Mouse (Mus musculus): ENCODE data around the gene Spag16. TPM values are rescaled to one million over a fixed set of nuclear protein-coding genes. Genes with fewer than 3 reads are reported as not detected.

Gene Spag16
- polyA plus RNA-seq, 1 experiment from 2014 or later: 0.41 TPM

DNA sequence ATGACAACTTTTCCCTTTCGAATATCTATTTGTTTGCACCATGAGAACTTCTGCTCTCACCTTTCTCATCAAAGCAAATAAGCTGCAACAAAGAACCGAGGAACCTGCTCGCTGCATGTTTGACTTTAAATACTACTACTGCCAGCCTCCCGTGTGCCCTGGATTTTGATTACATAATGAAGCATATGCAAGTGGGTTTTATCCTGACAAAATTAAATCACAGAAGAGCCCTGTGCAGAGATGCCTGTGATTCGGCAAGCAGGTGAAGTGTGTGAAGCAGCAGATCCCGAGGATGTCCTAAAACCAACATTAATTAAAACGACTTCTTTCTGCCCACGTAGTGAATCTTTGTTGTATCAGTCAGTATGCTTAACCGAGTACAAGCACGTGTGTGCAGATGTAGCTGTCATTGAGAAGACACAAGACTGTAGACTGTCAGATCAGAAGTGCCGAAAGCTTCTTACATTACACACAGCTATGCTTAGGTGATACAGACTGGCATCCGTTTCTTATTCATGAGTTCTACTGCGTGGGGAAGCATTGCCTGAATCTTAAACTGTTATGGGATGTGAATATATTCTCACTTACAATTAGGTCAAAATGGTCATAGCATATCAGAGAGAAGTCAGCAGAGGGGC is 489.5 kb downstream of the Spag16 start:
- no peak for ATAC-seq (replicated peaks; ENCODE audit: extremely low read depth, insufficient read depth, low FRiP score)
- 69% methylated on average over 13 of the region's 13 CpGs for WGBS

DNA sequence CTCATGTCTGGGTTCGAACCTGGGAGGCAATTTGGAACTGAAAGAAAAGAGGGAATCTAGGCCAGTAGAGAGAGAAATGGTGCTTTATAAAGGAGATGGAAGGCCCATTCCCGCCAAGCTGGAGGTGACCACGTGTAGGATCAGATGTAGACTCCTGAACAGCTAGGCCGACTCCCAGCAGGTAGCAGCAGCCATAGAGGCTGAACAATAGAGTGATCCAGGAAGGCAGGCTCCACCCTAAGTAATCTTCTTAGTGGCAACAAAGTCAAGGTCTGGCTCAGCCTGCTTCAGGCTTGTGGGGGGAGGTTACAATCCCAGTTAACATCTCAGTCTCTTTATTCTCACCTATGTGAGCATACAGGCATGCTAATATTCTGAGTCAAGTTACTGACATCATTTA is 494.2 kb downstream of the Spag16 start:
- no peaks in the 10 kb centered on the region for H3K27me3 ChIP-seq (ENCODE audit: control insufficient read depth, insufficient read depth, low read length)
- no peak overlapping the region for H3K27ac ChIP-seq (ENCODE audit: low read length)
- H3K4me1 ChIP-seq (ENCODE audit: control insufficient read depth, insufficient read depth, low read length): no peaks in the 10 kb centered on the region
- no peaks in the 10 kb centered on the region for H3K36me3 ChIP-seq (ENCODE audit: control insufficient read depth, insufficient read depth)
- 72% methylated on average over 4 of the region's 4 CpGs for WGBS
- no peak overlapping the region for H3K9ac ChIP-seq (ENCODE audit: low read length)
- no peak overlapping the region for H3K4me2 ChIP-seq (ENCODE audit: low read depth, low read length)
- H3K4me3 ChIP-seq (ENCODE audit: low read length): no peak overlapping the region
- H3K9me3 ChIP-seq (replicated peaks; ENCODE audit: control insufficient read depth, low read length): no peaks in the 10 kb centered on the region
- no peak for ATAC-seq (replicated peaks; ENCODE audit: extremely low read depth, insufficient read depth, low FRiP score)

More for the DNA sequence above, 489.5 kb downstream of the Spag16 start:
- no peaks in the 10 kb centered on the region for H3K27me3 ChIP-seq (ENCODE audit: control insufficient read depth, insufficient read depth, low read length)
- no peak overlapping the region for H3K4me2 ChIP-seq (ENCODE audit: low read depth, low read length)
- no peaks in the 10 kb centered on the region for H3K9me3 ChIP-seq (replicated peaks; ENCODE audit: control insufficient read depth, low read length)
- no peaks in the 10 kb centered on the region for H3K36me3 ChIP-seq (ENCODE audit: control insufficient read depth, insufficient read depth)
- H3K4me3 ChIP-seq (ENCODE audit: low read length): no peak overlapping the region
- no peak overlapping the region for H3K9ac ChIP-seq (ENCODE audit: low read length)
- no peaks in the 10 kb centered on the region for H3K4me1 ChIP-seq (ENCODE audit: control insufficient read depth, insufficient read depth, low read length)
- no peak overlapping the region for H3K27ac ChIP-seq (ENCODE audit: low read length)

DNA sequence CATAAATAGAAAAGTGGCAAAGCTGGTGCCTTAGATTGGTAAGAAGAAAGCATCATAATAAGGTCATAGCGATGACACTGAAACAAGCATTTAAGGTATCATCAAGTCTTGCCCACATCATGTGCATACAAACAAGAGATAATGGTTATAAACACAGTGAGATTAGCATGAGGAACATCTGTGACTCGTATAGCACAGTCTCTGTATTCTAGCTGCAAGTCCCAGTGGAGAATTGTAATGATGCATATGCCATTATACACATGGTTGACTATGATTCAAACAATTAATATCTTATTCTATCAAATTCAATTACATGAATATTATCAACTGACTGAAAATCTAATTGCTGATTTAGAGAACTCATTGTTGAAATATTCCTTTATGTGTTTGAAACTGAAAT is 519.4 kb downstream of the Spag16 start:
- no peak overlapping the region for H3K9ac ChIP-seq (ENCODE audit: low read length)
- no peak overlapping the region for H3K27ac ChIP-seq (ENCODE audit: low read length)
- WGBS: 57% methylated on average over 2 of the region's 2 CpGs
- H3K4me2 ChIP-seq (ENCODE audit: low read depth, low read length): no peak overlapping the region
- no peak overlapping the region for H3K4me3 ChIP-seq (ENCODE audit: low read length)
- no peaks in the 10 kb centered on the region for H3K27me3 ChIP-seq (ENCODE audit: control insufficient read depth, insufficient read depth, low read length)
- H3K4me1 ChIP-seq (ENCODE audit: control insufficient read depth, insufficient read depth, low read length): no peaks in the 10 kb centered on the region
- no peaks in the 10 kb centered on the region for H3K9me3 ChIP-seq (replicated peaks; ENCODE audit: control insufficient read depth, low read length)
- ATAC-seq (replicated peaks; ENCODE audit: extremely low read depth, insufficient read depth, low FRiP score): no peak
- no peaks in the 10 kb centered on the region for H3K36me3 ChIP-seq (ENCODE audit: control insufficient read depth, insufficient read depth)

DNA sequence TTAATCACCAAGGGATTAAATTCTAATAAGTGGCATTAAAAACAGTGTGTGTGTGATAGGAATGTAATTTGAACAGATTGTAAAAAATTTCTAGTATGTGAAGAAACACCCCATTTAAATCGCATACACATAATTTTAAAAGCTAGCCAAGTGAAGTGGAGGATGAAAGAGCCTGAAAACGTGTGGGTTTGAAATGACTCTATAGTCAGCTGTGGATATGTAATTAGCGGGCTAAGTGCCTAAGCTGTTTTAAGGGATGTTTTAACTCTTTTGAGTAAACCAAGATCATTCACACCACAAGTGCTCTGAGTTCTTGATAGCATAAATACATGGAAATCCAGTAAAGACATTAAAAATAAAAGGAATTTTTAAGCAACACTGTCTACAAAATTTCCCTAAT is 524.6 kb downstream of the Spag16 start:
- no peaks in the 10 kb centered on the region for H3K27me3 ChIP-seq (ENCODE audit: control insufficient read depth, insufficient read depth, low read length)
- WGBS: 67% methylated on average over 3 of the region's 3 CpGs
- ATAC-seq (replicated peaks; ENCODE audit: extremely low read depth, insufficient read depth, low FRiP score): no peak

DNA sequence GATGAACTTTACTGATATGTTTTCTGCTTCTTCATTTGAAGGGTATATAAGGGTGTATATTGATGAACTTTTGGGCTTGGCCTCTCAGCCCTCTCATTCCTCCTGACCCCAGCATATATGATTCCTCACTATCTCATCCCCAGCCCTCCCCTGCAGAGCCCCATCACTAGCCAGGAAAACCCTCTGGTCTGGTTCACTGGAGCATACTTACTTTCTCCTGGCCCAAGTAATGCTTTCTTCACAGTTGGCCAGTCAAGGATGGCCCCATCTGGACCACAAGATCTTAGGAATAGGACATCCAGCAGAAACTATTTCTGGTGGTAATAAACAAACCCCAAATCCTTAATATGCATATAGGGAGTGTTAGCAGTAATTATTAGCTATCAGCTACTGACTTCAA is 527.2 kb downstream of the Spag16 start:
- no peak overlapping the region for H3K27ac ChIP-seq (ENCODE audit: low read length)
- no peaks in the 10 kb centered on the region for H3K36me3 ChIP-seq (ENCODE audit: control insufficient read depth, insufficient read depth)
- H3K4me2 ChIP-seq (ENCODE audit: low read depth, low read length): no peak overlapping the region
- H3K9me3 ChIP-seq (replicated peaks; ENCODE audit: control insufficient read depth, low read length): no peaks in the 10 kb centered on the region
- H3K4me1 ChIP-seq (ENCODE audit: control insufficient read depth, insufficient read depth, low read length): no peaks in the 10 kb centered on the region
- no peak overlapping the region for H3K9ac ChIP-seq (ENCODE audit: low read length)
- H3K4me3 ChIP-seq (ENCODE audit: low read length): no peak overlapping the region
- no peak for ATAC-seq (replicated peaks; ENCODE audit: extremely low read depth, insufficient read depth, low FRiP score)
- H3K27me3 ChIP-seq (ENCODE audit: control insufficient read depth, insufficient read depth, low read length): no peaks in the 10 kb centered on the region

More for the DNA sequence above, 524.6 kb downstream of the Spag16 start:
- no peaks in the 10 kb centered on the region for H3K36me3 ChIP-seq (ENCODE audit: control insufficient read depth, insufficient read depth)
- no peak overlapping the region for H3K4me3 ChIP-seq (ENCODE audit: low read length)
- no peaks in the 10 kb centered on the region for H3K4me1 ChIP-seq (ENCODE audit: control insufficient read depth, insufficient read depth, low read length)
- H3K9me3 ChIP-seq (replicated peaks; ENCODE audit: control insufficient read depth, low read length): no peaks in the 10 kb centered on the region
- H3K27ac ChIP-seq (ENCODE audit: low read length): no peak overlapping the region
- H3K9ac ChIP-seq (ENCODE audit: low read length): no peak overlapping the region
- H3K4me2 ChIP-seq (ENCODE audit: low read depth, low read length): no peak overlapping the region

DNA sequence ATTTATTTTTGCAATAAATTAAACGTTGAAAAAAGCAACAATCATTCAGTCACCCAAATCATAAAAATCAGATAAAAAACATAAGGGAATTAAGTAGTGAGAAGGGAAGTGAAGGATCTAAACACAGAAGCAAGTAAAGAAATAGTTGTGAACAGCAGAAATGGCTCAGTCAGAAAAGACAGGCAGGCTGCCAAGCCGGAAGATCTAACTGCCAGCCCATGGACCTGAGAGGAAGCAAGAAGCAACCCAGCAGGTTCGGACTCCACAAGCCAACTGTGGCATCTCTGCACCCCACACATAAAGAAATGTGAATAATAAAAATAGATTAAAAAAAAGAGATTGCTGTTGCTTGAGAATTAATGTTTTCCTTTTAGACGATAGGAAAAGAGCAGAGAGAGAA is 545.0 kb downstream of the Spag16 start:
- Histone ChIP-seq H3K9me3 (replicated peaks; ENCODE audit: control insufficient read depth, low read length) (no peaks in the 10 kb centered on the region), H3K9ac (ENCODE audit: low read length) (no peak overlapping the region), H3K27me3 (ENCODE audit: control insufficient read depth, insufficient read depth, low read length) (no peaks in the 10 kb centered on the region), H3K4me3 (ENCODE audit: low read length) (no peak overlapping the region), H3K4me1 (ENCODE audit: control insufficient read depth, insufficient read depth, low read length) (no peaks in the 10 kb centered on the region), H3K27ac (ENCODE audit: low read length) (no peak overlapping the region), H3K36me3 (ENCODE audit: control insufficient read depth, insufficient read depth) (no peaks in the 10 kb centered on the region), H3K4me2 (ENCODE audit: low read depth, low read length) (no peak overlapping the region)
- 68% methylated on average over 4 of the region's 4 CpGs for WGBS
- no peak for ATAC-seq (replicated peaks; ENCODE audit: extremely low read depth, insufficient read depth, low FRiP score)

DNA sequence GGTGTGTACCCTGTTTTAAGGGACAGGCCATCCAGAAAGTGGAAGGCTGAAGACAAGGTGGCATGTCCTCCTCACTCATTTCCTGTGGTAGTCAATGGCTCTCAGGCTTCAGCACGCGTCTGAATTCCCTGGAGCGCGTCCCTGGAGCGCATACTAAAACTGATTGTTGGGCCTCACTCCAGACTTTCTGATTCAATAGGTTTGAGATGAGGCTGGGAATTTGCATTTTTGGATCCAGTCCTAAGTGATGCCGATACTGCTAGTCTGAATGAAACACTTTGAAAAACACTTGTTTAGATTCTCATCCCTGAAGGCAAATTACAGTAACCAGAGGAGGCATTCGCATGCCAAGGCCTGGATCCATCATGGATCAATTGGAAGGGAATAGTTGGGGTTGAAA is 553.3 kb downstream of the Spag16 start:
- Histone ChIP-seq H3K4me2 (ENCODE audit: low read depth, low read length) (no peak overlapping the region), H3K4me1 (ENCODE audit: control insufficient read depth, insufficient read depth, low read length) (no peaks in the 10 kb centered on the region), H3K9me3 (replicated peaks; ENCODE audit: control insufficient read depth, low read length) (no peaks in the 10 kb centered on the region), H3K9ac (ENCODE audit: low read length) (no peak overlapping the region), H3K4me3 (ENCODE audit: low read length) (no peak overlapping the region), H3K36me3 (ENCODE audit: control insufficient read depth, insufficient read depth) (no peaks in the 10 kb centered on the region), H3K27ac (ENCODE audit: low read length) (no peak overlapping the region), H3K27me3 (ENCODE audit: control insufficient read depth, insufficient read depth, low read length) (no peaks in the 10 kb centered on the region)
- ATAC-seq (replicated peaks; ENCODE audit: extremely low read depth, insufficient read depth, low FRiP score): no peak
- WGBS: 78% methylated on average over 7 of the region's 7 CpGs

DNA sequence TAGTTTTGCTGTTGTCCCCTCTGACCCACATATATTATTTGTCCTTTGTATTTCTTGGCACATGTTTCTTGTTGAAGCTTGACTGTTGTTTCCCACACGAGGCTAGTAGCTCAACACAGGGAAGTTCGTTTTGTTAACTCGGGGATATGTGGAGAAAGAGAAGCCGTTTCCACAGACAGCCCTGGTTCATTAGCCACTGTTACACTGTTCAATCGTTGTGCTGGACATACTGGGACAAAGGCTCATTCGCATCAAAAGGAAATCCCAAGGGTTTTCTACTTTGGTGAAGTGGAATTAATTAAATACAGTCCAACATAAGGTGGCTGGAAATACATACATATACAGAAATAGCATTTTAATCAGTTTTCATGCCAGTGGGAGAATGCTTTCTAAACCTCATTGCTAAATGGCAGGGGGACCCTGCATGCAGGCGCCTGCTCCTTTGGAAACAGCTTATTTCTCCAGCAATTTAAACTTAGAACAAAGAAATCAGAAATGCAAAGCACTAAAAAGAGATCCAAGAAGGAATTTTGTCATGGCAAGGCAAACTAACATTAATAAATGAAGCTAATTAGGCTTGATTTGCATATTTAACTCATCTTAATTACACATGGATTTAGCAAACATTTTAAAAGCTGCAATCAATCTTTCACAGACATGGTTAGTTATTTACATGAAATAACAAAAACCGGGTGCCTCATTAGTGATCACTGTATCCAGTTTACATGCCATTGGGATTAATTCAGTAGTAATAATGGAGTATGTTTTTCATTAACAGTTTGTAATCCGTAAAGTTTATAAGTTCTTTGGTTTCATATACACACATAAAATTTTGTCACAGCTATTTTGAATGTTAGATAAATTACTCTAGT is 615.7 kb downstream of the Spag16 start:
- H3K4me2 ChIP-seq (ENCODE audit: low read depth, low read length): no peak overlapping the region
- no peaks in the 10 kb centered on the region for H3K36me3 ChIP-seq (ENCODE audit: control insufficient read depth, insufficient read depth)
- ATAC-seq (replicated peaks; ENCODE audit: extremely low read depth, insufficient read depth, low FRiP score): no peak
- H3K27ac ChIP-seq (ENCODE audit: low read length): no peak overlapping the region
- H3K4me3 ChIP-seq (ENCODE audit: low read length): no peak overlapping the region
- WGBS: 76% methylated on average over 9 of the region's 9 CpGs
- H3K27me3 ChIP-seq (ENCODE audit: control insufficient read depth, insufficient read depth, low read length): no peaks in the 10 kb centered on the region
- no peak overlapping the region for H3K9ac ChIP-seq (ENCODE audit: low read length)
- no peaks in the 10 kb centered on the region for H3K9me3 ChIP-seq (replicated peaks; ENCODE audit: control insufficient read depth, low read length)
- H3K4me1 ChIP-seq (ENCODE audit: control insufficient read depth, insufficient read depth, low read length): no peaks in the 10 kb centered on the region

DNA sequence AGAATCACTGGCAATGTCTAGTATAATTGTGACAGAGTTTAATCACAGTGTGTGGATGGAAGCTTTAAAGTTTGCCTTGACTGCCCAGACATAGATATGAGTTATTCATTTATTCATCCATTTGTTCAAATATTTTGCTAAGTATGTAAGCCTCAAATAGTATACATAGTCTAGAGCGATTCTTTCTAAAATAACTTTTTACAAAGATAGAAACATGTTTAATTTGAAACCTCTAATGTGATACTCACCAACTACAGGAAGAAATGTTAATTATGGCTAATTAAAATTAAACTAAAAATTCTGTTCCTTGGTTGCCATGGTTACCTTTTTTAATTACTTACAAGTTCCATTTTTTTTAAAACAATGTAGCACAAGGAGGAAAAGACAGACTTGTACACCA is 653.1 kb downstream of the Spag16 start:
- WGBS: 87% methylated on average over 1 of the region's 1 CpGs

More for the DNA sequence above, 653.1 kb downstream of the Spag16 start:
- Histone ChIP-seq H3K4me3 (ENCODE audit: low read length) (no peak overlapping the region), H3K4me2 (ENCODE audit: low read depth, low read length) (no peak overlapping the region), H3K9me3 (replicated peaks; ENCODE audit: control insufficient read depth, low read length) (no peaks in the 10 kb centered on the region), H3K4me1 (ENCODE audit: control insufficient read depth, insufficient read depth, low read length) (no peaks in the 10 kb centered on the region), H3K27ac (ENCODE audit: low read length) (no peak overlapping the region), H3K27me3 (ENCODE audit: control insufficient read depth, insufficient read depth, low read length) (no peaks in the 10 kb centered on the region), H3K36me3 (ENCODE audit: control insufficient read depth, insufficient read depth) (no peaks in the 10 kb centered on the region), H3K9ac (ENCODE audit: low read length) (no peak overlapping the region)
- no peak for ATAC-seq (replicated peaks; ENCODE audit: extremely low read depth, insufficient read depth, low FRiP score)

Measured in heart, embryonic 16.5 days (tissue).